Mouse (Mus musculus): Measurements from ENCODE around the gene Gm10271.

Gm10271 gene

GRCm38 (mm10) chr10:116977858-116978257, 5.4 kb upstream of the Gm10271 start:
- DNase-seq (ENCODE audit: low spot score) = no peak

- DNase-seq (ENCODE audit: low spot score) = no peak
Measured at GRCm38 (mm10) chr10:116977455-116977854, 5.0 kb upstream of the Gm10271 start.

GRCm38 (mm10) chr10:116968741-116969140, 3.7 kb downstream of the Gm10271 start:
- DNase-seq (ENCODE audit: low spot score) = no peak

GRCm38 (mm10) chr10:116966065-116966464, 6.3 kb downstream of the Gm10271 start:
- no peak for DNase-seq (ENCODE audit: low spot score)

GRCm38 (mm10) chr10:116965297-116965696, 7.1 kb downstream of the Gm10271 start:
- DNase-seq (ENCODE audit: low spot score) = no peak

- DNase-seq (ENCODE audit: low spot score) = no peak
Measured at GRCm38 (mm10) chr10:116964571-116964970, 7.8 kb downstream of the Gm10271 start.

- no peak for DNase-seq (ENCODE audit: low spot score)
Measured at GRCm38 (mm10) chr10:116964084-116964483, 8.3 kb downstream of the Gm10271 start.

GRCm38 (mm10) chr10:116962803-116963202, 9.6 kb downstream of the Gm10271 start:
- DNase-seq (ENCODE audit: low spot score) = no peak

GRCm38 (mm10) chr10:116962152-116962551, 10.3 kb downstream of the Gm10271 start:
- DNase-seq (ENCODE audit: low spot score) = no peak

- no peak for DNase-seq (ENCODE audit: low spot score)
Measured at GRCm38 (mm10) chr10:116957867-116958551, 14.4 kb downstream of the Gm10271 start.

GRCm38 (mm10) chr10:116956483-116957158, 15.8 kb downstream of the Gm10271 start:
- DNase-seq (ENCODE audit: low spot score) = no peak

GRCm38 (mm10) chr10:116955191-116955590, 17.2 kb downstream of the Gm10271 start:
- DNase-seq (ENCODE audit: low spot score) = no peak

- no peak for DNase-seq (ENCODE audit: low spot score)
Measured at GRCm38 (mm10) chr10:116950886-116951285, 21.5 kb downstream of the Gm10271 start.

- peak; percentile 57 for DNase-seq (ENCODE audit: low spot score)
Measured at GRCm38 (mm10) chr10:116950009-116950769, 22.2 kb downstream of the Gm10271 start, which contains the start of gene Rab3ip. TSS of gene Rab3ip (minus strand) at chr10:116950769.

GRCm38 (mm10) chr10:116949111-116950008, 23.0 kb downstream of the Gm10271 start:
- DNase-seq (ENCODE audit: low spot score) = no peak

- DNase-seq (ENCODE audit: low spot score) = no peak
Measured at GRCm38 (mm10) chr10:116948414-116948813, 24.0 kb downstream of the Gm10271 start.

- DNase-seq (ENCODE audit: low spot score) = no peak
Measured at GRCm38 (mm10) chr10:116944940-116945339, 27.5 kb downstream of the Gm10271 start.

GRCm38 (mm10) chr10:116944144-116944543, 28.3 kb downstream of the Gm10271 start:
- DNase-seq (ENCODE audit: low spot score) = no peak

- DNase-seq (ENCODE audit: low spot score) = no peak
Measured at GRCm38 (mm10) chr10:116943025-116943424, 29.4 kb downstream of the Gm10271 start.

- no peak for DNase-seq (ENCODE audit: low spot score)
Measured at GRCm38 (mm10) chr10:116935028-116935427, 37.4 kb downstream of the Gm10271 start.

GRCm38 (mm10) chr10:116933794-116934193, 38.6 kb downstream of the Gm10271 start:
- no peak for DNase-seq (ENCODE audit: low spot score)

GRCm38 (mm10) chr10:116932418-116932817, 40.0 kb downstream of the Gm10271 start:
- no peak for DNase-seq (ENCODE audit: low spot score)

Data from urinary bladder, postnatal 10 days (tissue).